Mouse (Mus musculus) regulatory T cell (primary cell): Measurements from ENCODE around the gene Gla.

ENCODE experiments used
- in situ Hi-C: fragments of 300-600 bp; cut with MboI, MseI; formaldehyde crosslinking; loops from one replicate; pipeline ENCODE4 v1.15.1; 2025; ENCODE audit warnings: high pct_unique_total_duplicates

Gene Gla

DNA sequence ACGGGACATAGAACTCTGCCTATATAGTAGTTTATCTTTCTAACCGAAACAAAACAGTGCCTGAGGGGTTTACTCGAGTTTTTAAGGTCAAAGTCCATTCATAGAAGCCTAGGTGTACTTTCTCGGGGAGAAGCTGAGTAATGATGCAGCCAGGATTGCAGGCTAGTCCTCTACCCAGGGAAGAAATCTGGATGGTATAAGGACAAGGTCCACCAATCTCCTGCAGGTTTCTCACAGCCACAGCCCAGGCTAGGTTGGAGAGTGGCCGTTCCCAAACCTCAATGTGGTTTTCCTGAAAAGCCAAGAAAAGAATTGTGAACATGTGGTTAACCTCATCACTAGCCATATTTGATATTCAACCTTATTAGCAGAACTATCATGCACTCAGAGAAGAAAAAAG, 11.1 kb downstream of the Gla start:
- in situ Hi-C loops: no loop called here

DNA sequence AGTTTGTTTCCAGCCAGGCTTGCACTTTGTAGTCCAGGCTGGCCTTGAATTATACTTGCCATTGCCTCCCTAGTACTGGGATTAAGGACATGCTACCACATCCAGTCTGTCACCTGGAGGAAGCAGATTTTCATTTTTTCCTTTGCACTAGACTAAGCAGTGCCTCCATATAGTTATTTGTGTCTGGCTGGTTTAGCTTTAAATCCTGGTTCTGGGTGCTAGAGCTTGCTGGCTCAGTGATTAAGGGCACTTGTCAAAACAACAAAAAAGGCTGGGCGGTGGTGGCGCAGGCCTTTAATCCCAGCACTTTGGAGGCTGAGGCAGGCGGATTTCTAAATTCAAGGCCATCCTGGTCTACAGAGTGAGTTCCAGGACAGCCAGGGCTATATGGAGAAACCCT, 11.9 kb downstream of the Gla start:
- in situ Hi-C loops: no loop called here

DNA sequence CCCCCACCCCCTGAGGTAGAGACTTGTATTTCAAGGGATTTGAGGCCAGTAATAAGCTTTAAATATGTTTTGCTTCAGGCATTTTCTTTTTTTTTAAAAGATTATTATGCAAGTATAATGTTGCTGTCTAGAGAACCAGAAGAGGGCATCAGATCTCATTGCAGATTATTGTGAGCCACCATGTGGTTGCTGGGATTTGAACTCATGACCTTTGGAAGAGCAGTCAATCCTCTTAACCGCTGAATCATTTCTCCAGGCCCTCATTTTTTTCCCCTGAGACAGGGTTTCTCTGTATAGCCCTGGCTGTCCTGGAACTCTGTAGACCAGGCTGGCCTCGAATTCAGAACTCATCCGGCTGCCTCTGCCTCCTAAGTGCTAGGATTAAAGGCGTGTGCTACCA, 12.7 kb downstream of the Gla start:
- in situ Hi-C loops: no loop called here

DNA sequence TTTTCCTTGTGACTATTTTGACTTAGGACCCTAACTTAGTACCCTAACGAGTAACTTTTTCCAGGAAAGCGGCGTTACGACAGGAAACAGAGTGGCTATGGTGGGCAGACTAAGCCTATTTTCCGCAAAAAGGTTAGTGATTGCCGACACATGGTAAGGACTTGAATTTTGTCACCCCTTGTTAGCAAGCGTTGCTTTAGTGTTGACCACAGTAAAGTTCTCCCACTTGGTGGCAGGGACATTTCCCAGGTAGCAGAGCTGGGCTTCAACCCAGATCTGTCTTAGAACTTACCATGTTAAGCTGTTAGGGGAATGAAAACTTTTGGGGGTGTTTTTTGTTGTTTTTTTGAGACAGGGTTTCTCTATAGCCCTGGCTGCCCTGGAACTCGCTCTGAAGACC, 14.5 kb downstream of the Gla start:
- in situ Hi-C loops: no loop called here

DNA sequence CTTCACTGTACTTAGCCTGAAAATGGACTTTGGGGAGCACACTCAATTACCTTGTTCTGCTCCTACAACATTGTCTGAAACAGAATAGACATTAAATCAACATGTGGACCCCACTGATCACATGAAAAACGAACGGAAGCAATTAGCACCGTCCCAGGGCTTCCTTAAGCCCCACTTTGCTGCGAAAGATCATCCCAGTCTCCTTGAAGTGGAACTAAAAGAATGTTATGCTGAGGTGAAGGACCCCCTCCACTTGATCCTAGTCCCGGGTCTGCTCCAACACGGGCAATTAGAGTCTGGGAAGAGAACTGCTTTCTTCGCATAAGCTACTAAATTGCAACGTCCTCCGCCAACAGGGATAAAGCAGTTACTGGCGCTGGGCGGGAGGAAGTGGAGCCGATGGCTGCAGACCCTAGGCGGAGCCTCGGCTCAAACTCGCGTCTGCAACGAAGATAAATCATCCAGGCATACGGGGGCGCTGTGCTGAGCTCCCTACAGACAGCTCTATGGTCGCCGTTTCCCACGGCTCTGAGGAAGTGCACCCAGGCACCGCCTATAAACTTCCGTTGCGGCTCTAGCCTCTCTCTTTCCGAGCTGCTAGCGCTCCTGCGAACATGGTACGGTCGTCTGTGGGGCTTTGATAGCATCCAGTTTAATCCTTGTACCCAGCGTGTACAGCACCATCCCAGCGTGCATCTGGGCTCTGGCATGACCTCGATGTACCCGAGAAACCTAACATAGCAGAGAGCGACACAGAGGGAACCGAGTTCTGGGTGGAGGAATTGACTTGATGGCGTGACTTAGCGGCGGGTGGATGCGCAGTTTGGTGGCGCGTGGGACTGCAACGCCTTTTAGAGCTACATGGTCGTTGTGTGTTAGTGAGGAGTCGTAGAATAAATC, 15.6 kb downstream of the Gla start, which contains the start of gene Rpl36a:
Gene Rpl36a, plus strand, starts transcription at position 552 of the 900 bp plus-strand sequence.
- in situ Hi-C loops: no loop called here

DNA sequence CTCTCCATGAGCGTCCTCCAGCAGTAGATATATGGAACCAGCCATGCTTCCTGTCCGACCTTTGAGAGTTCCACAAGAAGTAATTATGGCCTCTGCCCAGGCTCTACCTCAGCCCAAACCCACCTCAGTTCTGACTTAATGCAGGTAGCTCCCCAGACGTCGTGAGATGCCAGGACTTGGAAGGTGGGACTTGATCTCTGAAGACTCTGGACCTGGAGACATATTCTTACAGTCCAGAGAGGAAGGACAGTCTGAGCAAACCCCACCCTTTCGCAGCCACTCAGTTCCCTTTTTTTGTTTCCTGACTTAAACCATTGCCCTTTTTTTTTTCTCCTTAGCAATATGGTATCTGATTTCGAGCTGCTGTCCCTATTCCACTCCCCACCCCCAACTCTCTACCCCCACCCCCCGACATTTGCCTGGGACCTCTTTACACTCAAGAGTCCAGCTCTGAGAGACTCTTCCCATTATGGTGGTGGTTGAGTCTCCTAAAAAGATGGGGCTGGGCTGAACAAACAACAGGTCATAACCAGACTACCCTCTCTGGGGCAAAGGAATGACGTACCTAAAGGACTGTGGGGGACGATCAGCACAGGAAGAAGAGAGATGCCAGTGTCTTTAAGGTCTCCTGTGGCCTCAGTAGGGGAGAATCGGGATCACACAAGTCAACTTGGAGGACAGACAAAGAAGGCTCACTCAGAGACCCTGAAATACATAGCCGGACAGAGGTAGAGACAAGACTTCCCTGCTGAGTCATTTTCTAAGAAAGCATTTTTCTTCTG, 17.8 kb downstream of the Gla start, which contains the start of gene Btk:
Gene Btk, minus strand, starts transcription at position 683 of the 782 bp plus-strand sequence.
- in situ Hi-C loops: no loop called here

DNA sequence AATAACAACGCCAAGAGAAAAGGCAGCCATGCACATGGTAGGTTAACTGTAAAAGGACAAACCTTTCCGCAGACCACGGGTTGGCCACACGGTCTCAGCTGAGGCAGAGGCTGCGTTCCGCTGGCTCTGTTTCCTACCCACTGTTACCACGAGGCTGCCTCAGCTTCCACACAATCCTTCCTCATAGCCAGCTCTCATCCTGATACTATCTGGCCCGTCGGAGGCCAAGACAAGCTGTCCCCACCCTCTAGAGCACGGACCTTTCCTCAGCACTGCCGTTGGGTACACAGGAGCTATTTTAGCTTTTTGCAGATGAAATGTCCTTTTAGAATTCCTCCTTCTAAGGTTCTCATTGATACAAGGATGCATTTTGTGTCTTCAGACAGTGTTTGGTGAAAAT, 18.7 kb downstream of the Gla start:
- in situ Hi-C loops: no loop called here

DNA sequence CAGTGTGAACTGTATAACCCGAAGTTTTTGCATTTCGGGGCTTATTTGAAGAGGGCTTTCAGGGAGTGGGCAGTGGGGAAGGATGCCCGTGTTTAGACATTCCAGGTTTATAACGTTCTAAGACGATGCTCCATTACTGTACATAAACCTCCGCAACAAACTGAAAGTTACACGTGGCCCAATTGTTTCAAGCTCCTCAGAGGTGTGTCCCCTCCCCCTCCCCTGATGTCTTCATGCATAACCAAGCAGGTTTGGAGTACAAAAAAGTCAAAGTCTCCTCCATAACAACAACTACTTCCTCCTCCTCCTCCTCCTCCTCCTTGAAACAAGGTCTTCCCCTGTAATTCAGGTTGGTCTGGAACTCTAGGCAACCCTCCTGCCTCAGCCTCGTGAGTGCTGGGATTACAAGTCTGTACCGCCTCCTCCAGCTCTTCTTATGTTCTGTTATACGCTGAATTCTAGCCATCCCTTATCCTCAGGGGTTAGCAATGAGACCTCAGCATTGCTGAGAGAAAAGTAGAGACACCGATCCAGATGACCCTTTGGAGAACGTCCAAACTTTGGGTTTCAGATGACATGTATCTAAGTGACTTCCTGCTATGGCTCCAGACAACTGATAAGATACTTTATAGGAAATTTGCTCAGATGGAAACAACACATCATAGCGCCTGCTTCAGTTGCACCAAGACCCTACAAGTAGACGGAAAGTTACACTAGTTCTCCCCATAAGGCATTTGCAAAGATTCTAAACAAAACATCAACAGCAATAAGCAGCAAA, 20.2 kb downstream of the Gla start:
- in situ Hi-C loops: no loop called here

DNA sequence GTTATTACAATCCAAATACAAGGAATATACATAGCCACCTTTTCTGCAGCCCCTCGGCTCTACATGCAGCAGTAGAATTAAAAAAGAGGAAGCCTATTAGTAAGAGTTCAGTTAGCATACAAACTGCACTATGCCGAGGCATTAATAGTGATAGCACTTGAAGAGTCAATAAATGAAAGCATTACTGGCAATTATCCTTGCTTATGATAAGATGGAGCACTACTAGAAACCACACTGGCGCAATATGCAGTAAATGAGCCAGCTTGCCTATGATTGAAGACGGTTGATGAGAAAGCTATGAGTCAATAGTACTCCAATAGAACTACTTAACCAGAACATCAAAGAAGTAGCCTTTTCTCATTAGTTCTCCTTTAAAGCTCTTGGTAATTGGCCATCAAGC, 23.0 kb downstream of the Gla start:
- in situ Hi-C loops: no loop called here

DNA sequence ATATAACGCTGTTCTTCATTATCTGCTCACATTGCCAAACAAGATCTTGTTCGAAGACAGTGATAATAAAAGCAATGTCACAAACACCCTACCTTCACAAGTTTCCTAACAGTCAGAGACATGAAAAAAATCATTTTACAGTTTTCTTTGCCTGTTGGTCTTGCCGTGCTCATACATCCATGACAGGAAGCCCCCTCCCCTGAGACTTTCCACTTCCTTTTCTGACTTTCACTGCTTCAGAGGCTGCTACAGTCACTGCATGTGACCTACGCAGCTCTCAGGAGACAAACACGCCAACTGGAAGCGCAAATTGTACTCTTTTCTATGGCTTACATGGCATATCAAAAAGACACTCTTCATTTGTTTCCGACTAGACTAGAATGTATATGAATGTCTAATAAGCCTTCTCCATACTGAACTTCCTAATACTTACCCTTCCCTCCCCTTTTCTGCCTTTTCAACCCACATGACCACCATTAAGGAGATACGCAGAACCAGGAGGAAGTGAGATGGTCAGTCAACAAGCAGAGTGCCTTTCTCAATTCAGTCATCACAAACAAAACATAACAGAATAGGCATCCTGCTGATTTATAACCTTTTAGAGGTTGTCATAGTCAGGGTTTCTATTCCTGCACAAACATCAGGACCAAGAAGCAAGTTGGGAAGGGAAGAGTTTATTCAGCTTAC, 34.2 kb downstream of the Gla start:
- in situ Hi-C loops: no loop called here

DNA sequence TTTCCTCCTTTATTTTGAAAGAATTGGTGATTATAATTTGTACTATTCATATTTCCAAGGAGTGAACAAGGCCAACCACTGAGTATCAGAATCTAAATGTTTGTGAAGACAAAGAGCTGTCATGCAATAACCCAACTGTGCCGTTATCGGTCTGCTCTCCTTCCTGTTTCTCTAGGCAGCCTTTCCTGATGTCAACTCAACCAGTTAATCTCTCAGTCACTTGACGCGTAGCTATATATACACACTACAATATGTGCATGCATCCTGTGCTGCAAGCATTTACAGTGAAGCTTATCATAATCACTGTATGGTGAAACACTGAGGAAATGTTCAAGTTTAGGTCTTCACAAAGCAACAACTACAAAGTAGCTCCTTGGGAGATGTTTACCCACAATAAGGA, 36.6 kb downstream of the Gla start:
- in situ Hi-C loops: no loop called here

DNA sequence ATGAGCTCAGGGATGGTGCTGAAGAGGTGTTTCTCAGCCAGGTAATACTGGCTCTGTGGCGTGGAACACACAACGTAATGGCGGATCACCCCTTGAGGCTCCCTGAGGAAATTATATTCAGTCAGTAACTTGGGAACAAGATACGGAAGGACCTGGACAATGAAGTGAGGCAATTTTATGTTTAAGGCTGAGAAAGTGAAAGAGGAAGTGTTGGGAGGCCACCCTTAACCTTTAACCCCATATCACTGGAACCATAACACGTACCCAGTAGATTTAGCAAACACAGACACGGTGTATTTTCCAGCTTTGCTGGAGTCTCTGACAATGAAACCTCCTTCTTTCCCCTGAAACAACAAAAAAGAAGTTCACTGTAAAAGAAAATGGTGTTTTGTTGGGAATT, 46.5 kb downstream of the Gla start:
- in situ Hi-C loops: no loop called here

DNA sequence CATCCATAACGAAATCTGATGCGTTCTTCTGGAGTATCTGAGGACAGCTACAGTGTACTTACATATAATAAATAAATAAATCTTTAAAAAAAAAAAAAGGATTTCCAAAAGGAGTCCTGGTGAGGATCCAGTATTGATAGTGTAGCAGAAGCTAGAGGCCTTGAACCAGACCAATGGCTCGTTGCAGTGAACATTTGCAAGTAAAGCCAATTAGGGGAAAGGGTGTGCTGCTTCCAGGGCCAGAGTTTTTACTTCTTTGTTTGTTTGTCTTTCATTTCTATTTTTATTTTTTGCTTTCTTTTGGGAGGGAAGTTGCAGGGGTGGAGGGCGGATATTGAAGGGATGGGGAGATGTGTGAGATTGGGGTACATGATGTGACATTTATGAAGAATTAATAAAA, 47.6 kb downstream of the Gla start:
- in situ Hi-C loops: no loop called here

DNA sequence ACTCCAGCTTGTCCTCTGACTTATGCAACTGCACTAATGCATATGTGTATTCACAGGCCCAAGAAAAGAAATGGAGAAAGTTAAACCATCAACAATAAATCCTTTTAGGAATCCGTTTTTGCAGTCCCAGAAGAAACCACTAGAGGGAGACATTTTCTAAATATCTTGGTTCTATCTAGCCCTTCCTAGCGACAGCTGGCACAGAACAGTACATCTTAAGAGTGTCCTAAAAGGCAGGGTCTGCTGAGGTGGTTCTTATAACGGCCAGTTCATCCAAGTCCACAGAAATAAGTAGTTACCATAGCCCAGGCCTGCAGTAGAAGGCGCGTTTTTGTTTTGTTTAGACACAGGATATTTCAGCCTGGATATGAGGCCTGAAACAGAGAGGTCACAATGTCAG, 50.0 kb downstream of the Gla start:
- in situ Hi-C loops: no loop called here

DNA sequence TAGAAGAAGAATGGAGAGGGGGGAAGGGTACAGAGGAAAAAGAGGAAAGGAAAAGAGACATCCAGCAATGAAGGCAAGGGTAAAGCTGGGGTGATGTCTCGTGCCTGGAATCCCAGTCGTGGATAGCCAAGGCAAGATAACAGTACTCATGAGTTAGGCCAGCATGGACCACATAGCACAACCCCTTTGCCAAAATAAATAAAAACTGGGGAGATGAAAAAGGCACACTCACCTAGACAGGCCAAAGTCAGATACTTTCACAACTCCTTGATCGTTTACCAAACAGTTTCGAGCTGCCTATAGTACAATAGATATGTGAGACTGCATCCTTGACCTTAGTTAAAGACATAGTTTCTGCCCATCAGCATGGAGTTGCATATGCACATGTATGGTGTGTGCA, 53.6 kb downstream of the Gla start:
- in situ Hi-C loops: loop anchor here (10.0 kb wide), 1 partner anchor 603 kb away; no protein-coding TSS in a partner anchor

DNA sequence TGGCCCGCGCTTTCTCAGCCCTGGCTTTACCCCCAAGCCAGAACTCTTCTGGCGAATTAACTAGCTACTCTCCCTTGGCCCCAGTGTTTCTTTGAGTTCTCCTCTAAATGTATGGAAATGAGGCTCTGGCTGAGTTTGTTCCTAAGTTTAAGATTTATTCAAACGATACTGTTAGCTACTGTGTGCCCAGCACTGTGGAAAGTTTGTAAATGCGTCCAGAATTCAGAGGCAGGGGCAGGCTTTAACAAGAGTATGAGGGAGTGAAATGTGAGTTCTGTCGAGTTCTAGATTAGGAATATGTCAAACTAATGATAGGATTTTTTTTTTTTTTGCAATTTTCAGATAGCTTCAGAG, 59.0 kb downstream of the Gla start:
- in situ Hi-C loops: loop anchor here (10.0 kb wide), 1 partner anchor 597 kb away; no protein-coding TSS in a partner anchor

DNA sequence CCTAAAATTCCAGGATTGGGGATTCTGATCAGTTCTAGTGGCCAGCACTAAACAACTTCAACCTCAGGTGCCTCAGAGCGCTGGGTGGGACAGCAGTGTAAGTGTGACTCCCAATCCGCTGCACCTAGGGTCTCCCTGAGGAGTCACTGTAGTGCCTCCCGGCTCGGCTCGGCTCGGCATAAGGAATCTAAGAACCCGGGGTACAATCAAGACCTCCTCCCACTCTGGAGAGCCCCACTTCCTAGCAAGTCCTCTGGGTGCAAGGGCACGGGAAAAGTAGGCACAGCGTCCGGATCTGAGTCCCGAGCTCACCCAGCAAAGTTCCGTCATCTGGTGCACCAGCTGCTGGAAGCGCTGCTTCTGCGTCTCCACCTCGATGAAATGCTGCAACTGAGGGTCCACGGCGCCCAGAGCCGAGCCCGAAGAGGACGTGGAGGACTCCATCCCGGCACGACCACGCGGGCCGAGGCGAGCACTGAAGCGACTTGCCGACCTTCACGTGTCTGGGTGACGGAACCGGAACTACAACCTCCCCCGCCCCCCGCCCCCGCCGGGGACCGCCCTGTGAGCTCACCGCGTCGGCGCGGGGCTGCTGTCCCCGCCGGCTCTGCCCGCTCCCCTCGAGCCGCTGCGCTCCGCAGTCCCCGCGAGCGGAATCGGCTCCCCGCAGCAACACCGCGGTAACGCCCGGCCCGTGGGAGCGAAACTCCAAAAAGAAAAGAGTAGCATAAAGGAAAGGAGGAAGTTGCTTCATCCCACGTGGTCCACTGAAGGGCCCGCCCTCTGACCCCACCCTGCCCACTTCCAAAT, 59.6 kb downstream of the Gla start, which contains the start of gene Timm8a1:
Gene Timm8a1, minus strand, starts transcription at position 721 of the 810 bp plus-strand sequence.
- in situ Hi-C loops: loop anchor here (10.0 kb wide), 1 partner anchor 597 kb away; no protein-coding TSS in a partner anchor

DNA sequence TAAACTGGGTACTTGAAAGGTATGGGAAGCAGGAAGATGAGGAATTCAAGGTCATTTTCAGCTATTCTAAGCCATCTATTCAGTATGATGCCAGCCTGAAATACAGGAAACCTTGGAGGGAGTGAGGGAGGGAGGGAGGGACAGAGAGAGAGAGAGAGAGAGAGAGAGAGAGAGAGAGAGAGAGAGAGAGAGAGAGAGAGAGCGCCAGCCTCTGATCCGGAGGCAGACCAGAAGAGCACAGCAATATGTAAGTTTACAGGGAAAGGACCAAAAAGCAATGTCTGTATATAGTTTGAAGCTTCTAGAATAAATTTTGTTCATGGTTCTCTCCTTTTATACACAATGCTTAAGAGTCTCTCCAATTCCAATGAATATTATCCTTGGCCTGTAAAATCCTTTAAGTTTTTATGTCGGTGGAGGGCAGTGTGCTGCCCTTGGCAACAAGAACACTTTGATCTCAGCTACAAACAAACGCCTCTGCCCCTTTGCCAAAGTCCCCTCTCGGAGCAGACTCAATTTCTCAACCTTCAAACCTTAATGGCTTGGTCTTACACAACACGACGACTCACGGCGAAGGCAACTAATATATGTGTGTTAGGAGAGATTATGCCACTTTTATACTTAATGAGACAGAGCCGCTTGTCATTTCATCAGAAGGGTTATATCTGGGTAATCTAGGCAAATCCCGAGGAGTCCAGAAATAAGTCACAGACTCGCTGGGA, 60.4 kb downstream of the Gla start:
- in situ Hi-C loops: loop anchor here (10.0 kb wide), 1 partner anchor 596 kb away; no protein-coding TSS in a partner anchor

DNA sequence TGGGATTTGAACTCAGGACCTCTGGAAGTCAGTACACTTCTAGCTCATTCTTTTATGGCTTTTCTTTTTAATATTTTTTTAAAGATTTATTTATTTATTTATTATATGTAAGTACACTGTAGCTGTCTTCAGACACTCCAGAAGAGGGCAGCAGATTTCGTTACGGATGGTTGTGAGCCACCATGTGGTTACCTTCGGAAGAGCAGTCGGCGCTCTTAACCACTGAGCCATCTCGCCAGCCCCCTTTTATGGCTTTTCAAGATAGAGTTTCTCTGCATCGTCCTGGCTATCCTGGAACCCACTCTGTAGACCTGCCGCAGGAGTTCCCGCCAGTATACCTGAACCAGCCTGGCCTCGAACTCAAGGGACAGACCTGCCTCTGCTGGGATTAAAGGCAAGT, 61.1 kb downstream of the Gla start:
- in situ Hi-C loops: loop anchor here (10.0 kb wide), 1 partner anchor 595 kb away; no protein-coding TSS in a partner anchor
